Comparison of ENCODE assay signal across 11 mouse cellular contexts in genomic region chr12:103301645-103302044, GRCm38 (mm10). TPM values are rescaled to one million over a fixed set of nuclear protein-coding genes. Genes with fewer than 3 reads are reported as not detected.
DNase-seq lines count a peak whose midpoint lies in the region; ATAC-seq and TF ChIP-seq lines count a peak whose summit lies in the region.
"Had no signal": no experiment of that assay in that cellular context is flagged by ENCODE, and none has a peak within 500 bp of the region (broad histone marks: within the 10 kb centered on the region; RNA-seq: fewer than 3 reads in every experiment).

No protein-coding gene starts in this region.

- no peak overlapping the region for H3K4me2 ChIP-seq in liver, postnatal 0 days (ENCODE audit: low read depth, low read length)
- H3K4me2 ChIP-seq: embryonic facial prominence, embryonic 15.5 days; liver, embryonic 15.5 days had no signal

- H3K4me1 ChIP-seq in liver, postnatal 0 days (ENCODE audit: insufficient read depth): no peaks in the 10 kb centered on the region
- H3K4me1 ChIP-seq: embryonic facial prominence, embryonic 15.5 days; liver, embryonic 15.5 days had no signal

- H3K27me3 ChIP-seq in liver, postnatal 0 days (ENCODE audit: insufficient read depth, low read length): no peaks in the 10 kb centered on the region
- H3K27me3 ChIP-seq: embryonic facial prominence, embryonic 15.5 days; liver, embryonic 15.5 days had no signal

- no peak for TF ChIP-seq EP300 in liver, postnatal 0 days (IDR thresholded peaks at IDR 0.05; ENCODE audit: low read depth)

- no peaks in the 10 kb centered on the region for H3K9me3 ChIP-seq in liver, postnatal 0 days (ENCODE audit: low read length)
- H3K9me3 ChIP-seq: embryonic facial prominence, embryonic 15.5 days; liver, embryonic 15.5 days had no signal

- 52% methylated on average over 2 of the region's 2 CpGs for WGBS in liver, postnatal 0 days (ENCODE audit: insufficient replicate concordance)

- no peak overlapping the region for H3K4me3 ChIP-seq in liver, postnatal 0 days (ENCODE audit: low read depth, low read length)
- H3K4me3 ChIP-seq: embryonic facial prominence, embryonic 15.5 days; liver, embryonic 15.5 days had no signal

- ATAC-seq in liver, postnatal 0 days: no peak

- H3K9ac ChIP-seq in liver, postnatal 0 days (replicated peaks): no peak overlapping the region
- H3K9ac ChIP-seq: embryonic facial prominence, embryonic 15.5 days; liver, embryonic 15.5 days had no signal

- H3K36me3 ChIP-seq in liver, postnatal 0 days (replicated peaks; ENCODE audit: insufficient read depth, low read length): no peaks in the 10 kb centered on the region
- H3K36me3 ChIP-seq: embryonic facial prominence, embryonic 15.5 days; liver, embryonic 15.5 days had no signal

- peak; percentile 58 to 68 for DNase-seq in heart, postnatal 14 days
- no peak for DNase-seq in heart, adult 9 months (ENCODE audit: low spot score in 2 of 2)
- peak; percentile 64 for DNase-seq in urinary bladder, postnatal 14 days (ENCODE audit: low spot score)
- no peak for DNase-seq in urinary bladder, postnatal 10 days (ENCODE audit: low spot score)
- DNase-seq in c-Kit-positive CD71-positive TER-119-positive erythroid progenitor cells, embryonic 14.5 days (ENCODE audit: low spot score): peak; percentile 34
- DNase-seq in frontal cortex, postnatal 36 days (ENCODE audit: low spot score in 2 of 2): peak; percentile 69 to 71
- peak; percentile 65 for DNase-seq in liver, postnatal 0 days
- peak; percentile 83 for DNase-seq in testis, postnatal 10 days (ENCODE audit: low spot score)

- TF ChIP-seq CTCF in liver, postnatal 0 days (IDR thresholded peaks at IDR 0.05; ENCODE audit: low read depth): peak; percentile 88

- no peak overlapping the region for H3K27ac ChIP-seq in liver, postnatal 0 days (ENCODE audit: low read depth)
- H3K27ac ChIP-seq: embryonic facial prominence, embryonic 15.5 days; liver, embryonic 15.5 days had no signal

- intact Hi-C loops in heart, postnatal 14 days (cut with DNase I): loop anchor here (1.0 to 2.0 kb wide), 2 partner anchors 59 to 157 kb away; partner anchors contain the start of gene Prima1

RNA-seq across cellular contexts. Expression of gene Fam181a, which starts 9.1 kb away (rescaled TPM):
- total RNA-seq in heart, postnatal 14 days (2021): not detected
- polyA plus RNA-seq in liver, postnatal 0 days (2015; fragmentation: Nextera tagmentation; extraction: Ambion mirVana): not detected in 2 replicates
- polyA plus RNA-seq: embryonic facial prominence, embryonic 15.5 days; liver, embryonic 15.5 days; stomach, embryonic 14.5 days had no signal

RNA-seq across cellular contexts. Expression of gene Asb2, which starts 54.2 kb away (rescaled TPM):
- total RNA-seq in heart, postnatal 14 days (2021): 100 to 1,000 TPM; 470 to 485 TPM
- polyA plus RNA-seq in liver, postnatal 0 days (2015; fragmentation: Nextera tagmentation; extraction: Ambion mirVana): 5.7 and 5.9 TPM in 2 replicates

RNA-seq across cellular contexts. Expression of gene Prima1, which starts 59.7 kb away (rescaled TPM):
- under 1 TPM in 1 of 2 experiments, not detected in 1; 0.34 TPM for total RNA-seq in heart, postnatal 14 days (2021)
- not detected in 2 replicates for polyA plus RNA-seq in liver, postnatal 0 days (2015; fragmentation: Nextera tagmentation; extraction: Ambion mirVana)
- polyA plus RNA-seq: liver, embryonic 15.5 days had no signal

Comparison
In these comparisons a context has a peak if more than half of its experiments do, and no peak if none do; other contexts are left out.
1. DNase-seq: peak in heart, postnatal 14 days (2 of 2), urinary bladder, postnatal 14 days (single experiment), c-Kit-positive CD71-positive TER-119-positive erythroid progenitor cells, embryonic 14.5 days (single experiment), frontal cortex, postnatal 36 days (2 of 2), liver, postnatal 0 days (single experiment) and testis, postnatal 10 days (single experiment); none in heart, adult 9 months (0 of 2) and urinary bladder, postnatal 10 days (single experiment).